Mouse (Mus musculus) CD8-positive naive resting alpha-beta T cell, adult 2 months (primary cell): ENCODE data around the gene Ptger1.

Source experiments
- DNase-seq, 2 experiments: peaks; one replicate each; pipeline ENCODE4 v3.0.0; 2022; ENCODE audit warnings: low read depth in 2 of 2, low spot score in 2 of 2

Ptger1 gene

GRCm38 (mm10) chr8:83665969-83666865 lies at the start of gene Ptger1:
Ptger1 (plus strand) TSS chr8:83666678.
- no peak for DNase-seq

GRCm38 (mm10) chr8:83617111-83617510 lies 49.4 kb upstream of the Ptger1 start:
- no peak for DNase-seq

- no peak for DNase-seq
Measured at GRCm38 (mm10) chr8:83618566-83618965, 47.9 kb upstream of the Ptger1 start.

GRCm38 (mm10) chr8:83619568-83620285 lies 46.8 kb upstream of the Ptger1 start:
- no peak for DNase-seq

- DNase-seq = no peak
Measured at GRCm38 (mm10) chr8:83621691-83622388, 44.6 kb upstream of the Ptger1 start.

GRCm38 (mm10) chr8:83622389-83622989 lies 44.0 kb upstream of the Ptger1 start:
- peak; percentile 85 to 88 for DNase-seq

- DNase-seq = no peak
Measured at GRCm38 (mm10) chr8:83623549-83623948, 42.9 kb upstream of the Ptger1 start.

- no peak for DNase-seq
Measured at GRCm38 (mm10) chr8:83624739-83625138, 41.7 kb upstream of the Ptger1 start.

GRCm38 (mm10) chr8:83625676-83626299 lies 40.7 kb upstream of the Ptger1 start:
- no peak for DNase-seq

- no peak for DNase-seq
Measured at GRCm38 (mm10) chr8:83632083-83632707, 34.3 kb upstream of the Ptger1 start.

- DNase-seq = no peak
Measured at GRCm38 (mm10) chr8:83638856-83639255, 27.6 kb upstream of the Ptger1 start.

- DNase-seq = no peak
Measured at GRCm38 (mm10) chr8:83639649-83640048, 26.8 kb upstream of the Ptger1 start.

GRCm38 (mm10) chr8:83647511-83647910 lies 19.0 kb upstream of the Ptger1 start:
- no peak for DNase-seq

GRCm38 (mm10) chr8:83648031-83648430 lies 18.4 kb upstream of the Ptger1 start:
- DNase-seq = no peak

- DNase-seq = no peak
Measured at GRCm38 (mm10) chr8:83649699-83650098, 16.8 kb upstream of the Ptger1 start.

- peak; percentile 95 for DNase-seq
Measured at GRCm38 (mm10) chr8:83652030-83652743, 14.3 kb upstream of the Ptger1 start, which contains the start of gene Gipc1. Gipc1 (plus strand) TSS chr8:83652677.

GRCm38 (mm10) chr8:83652744-83653661 lies 13.5 kb upstream of the Ptger1 start:
- DNase-seq = peak in 1 of 2 experiments; percentile 24

GRCm38 (mm10) chr8:83653662-83654017 lies 12.8 kb upstream of the Ptger1 start:
- DNase-seq = no peak

- no peak for DNase-seq
Measured at GRCm38 (mm10) chr8:83654725-83655124, 11.8 kb upstream of the Ptger1 start.
